In genomic region chr2:79096532-79097251, GRCm38 (mm10) we compare ENCODE assay signal across 28 mouse cellular contexts.
"Had no signal": no experiment of that assay in that cellular context is flagged by ENCODE, and none has a peak within 500 bp of the region (broad histone marks: within the 10 kb centered on the region; RNA-seq: fewer than 3 reads in every experiment).

No protein-coding gene starts in this region.

- H3K4me1 ChIP-seq: embryonic facial prominence, embryonic 10.5 days; embryonic facial prominence, embryonic 12.5 days; embryonic facial prominence, embryonic 13.5 days; embryonic facial prominence, embryonic 15.5 days; forebrain, embryonic 12.5 days; forebrain, embryonic 13.5 days; forebrain, embryonic 15.5 days had no signal

- H3K9me3 ChIP-seq: embryonic facial prominence, embryonic 10.5 days; embryonic facial prominence, embryonic 12.5 days; embryonic facial prominence, embryonic 13.5 days; embryonic facial prominence, embryonic 15.5 days; forebrain, embryonic 10.5 days; forebrain, embryonic 12.5 days; forebrain, embryonic 13.5 days; forebrain, embryonic 15.5 days had no signal

- H3K27ac ChIP-seq: embryonic facial prominence, embryonic 10.5 days; embryonic facial prominence, embryonic 12.5 days; embryonic facial prominence, embryonic 13.5 days; embryonic facial prominence, embryonic 15.5 days; forebrain, embryonic 10.5 days; forebrain, embryonic 12.5 days; forebrain, embryonic 13.5 days; forebrain, embryonic 15.5 days; gastrocnemius, adult 2 months had no signal

- H3K9ac ChIP-seq: embryonic facial prominence, embryonic 12.5 days; embryonic facial prominence, embryonic 13.5 days; embryonic facial prominence, embryonic 15.5 days; forebrain, embryonic 12.5 days; forebrain, embryonic 13.5 days; forebrain, embryonic 15.5 days; forebrain, postnatal 0 days had no signal

- H3K4me3 ChIP-seq: embryonic facial prominence, embryonic 10.5 days; embryonic facial prominence, embryonic 12.5 days; embryonic facial prominence, embryonic 13.5 days; embryonic facial prominence, embryonic 15.5 days; erythroblast, embryonic 14.5 days; forebrain, embryonic 10.5 days; forebrain, embryonic 12.5 days; forebrain, embryonic 13.5 days; forebrain, embryonic 15.5 days; gastrocnemius, adult 2 months had no signal

- H3K27me3 ChIP-seq: embryonic facial prominence, embryonic 12.5 days; embryonic facial prominence, embryonic 13.5 days; embryonic facial prominence, embryonic 15.5 days; forebrain, embryonic 12.5 days; forebrain, embryonic 13.5 days; forebrain, embryonic 15.5 days had no signal

- H3K4me2 ChIP-seq: embryonic facial prominence, embryonic 12.5 days; embryonic facial prominence, embryonic 13.5 days; embryonic facial prominence, embryonic 15.5 days; forebrain, embryonic 12.5 days; forebrain, embryonic 13.5 days; forebrain, embryonic 15.5 days had no signal

- ATAC-seq: forebrain, embryonic 13.5 days; forebrain, embryonic 14.5 days; forebrain, embryonic 15.5 days; forebrain, embryonic 16.5 days; forebrain, postnatal 0 days had no signal

- DNase-seq: cerebellum, adult 18-20 months; cerebellum, adult 2 months; cerebellum, adult 8-10 months; cerebellum, adult 9-10 months; cerebellum, adult 9-11 months; cerebellum, postnatal 10 days; cerebellum, postnatal 14 days; cerebellum, postnatal 25 days; cerebellum, postnatal 36 days; embryo, embryonic 11 days; forebrain, postnatal 0 days; gastrocnemius, adult 2 months; gastrocnemius, postnatal 10 days; gastrocnemius, postnatal 14 days; gastrocnemius, postnatal 25 days; gastrocnemius, postnatal 36 days; heart, adult 11 months had no signal

- H3K36me3 ChIP-seq: embryonic facial prominence, embryonic 10.5 days; embryonic facial prominence, embryonic 12.5 days; embryonic facial prominence, embryonic 13.5 days; embryonic facial prominence, embryonic 15.5 days; forebrain, embryonic 10.5 days; forebrain, embryonic 12.5 days; forebrain, embryonic 15.5 days had no signal
